In genomic region chr16:33917390-33917789, GRCm38 (mm10) we compare ENCODE assay signal across 8 mouse cellular contexts. TPM values are rescaled to one million over a fixed set of nuclear protein-coding genes. Genes with fewer than 3 reads are reported as not detected.
DNase-seq lines count a peak whose midpoint lies in the region; ATAC-seq and TF ChIP-seq lines count a peak whose summit lies in the region.

No protein-coding gene starts in this region.

- peak overlapping the region; percentile 37; the same call in 1 of the 2 replicates for H3K9ac ChIP-seq in heart, embryonic 13.5 days
- no peak overlapping the region for H3K9ac ChIP-seq in midbrain, embryonic 11.5 days (ENCODE audit: low read length)
- H3K9ac ChIP-seq in midbrain, postnatal 0 days (replicated peaks; ENCODE audit: low read length, poor library complexity, severe bottlenecking): no peak overlapping the region
- no peak overlapping the region for H3K9ac ChIP-seq in hindbrain, postnatal 0 days (replicated peaks; ENCODE audit: low read length)
- no peak overlapping the region for H3K9ac ChIP-seq in stomach, embryonic 14.5 days (replicated peaks; ENCODE audit: low read depth, low read length)

- TF ChIP-seq CTCF in midbrain, postnatal 0 days (IDR thresholded peaks at IDR 0.05): no peak
- no peak for TF ChIP-seq CTCF in hindbrain, postnatal 0 days (IDR thresholded peaks at IDR 0.05; ENCODE audit: low read depth)

- no peak overlapping the region for H3K4me3 ChIP-seq in heart, embryonic 13.5 days
- H3K4me3 ChIP-seq in midbrain, embryonic 11.5 days (ENCODE audit: low read depth, low read length): no peak overlapping the region
- H3K4me3 ChIP-seq in midbrain, postnatal 0 days (ENCODE audit: low read depth, low read length): no peak overlapping the region
- no peak overlapping the region for H3K4me3 ChIP-seq in hindbrain, postnatal 0 days (ENCODE audit: low read length)
- no peak overlapping the region for H3K4me3 ChIP-seq in stomach, embryonic 14.5 days (ENCODE audit: low read depth, low read length)

- peaks cover 63% of the 10 kb centered on the region for H3K4me1 ChIP-seq in heart, embryonic 13.5 days
- H3K4me1 ChIP-seq in midbrain, embryonic 11.5 days (ENCODE audit: control insufficient read depth, insufficient read depth, low read length): no peaks in the 10 kb centered on the region
- H3K4me1 ChIP-seq in midbrain, postnatal 0 days (ENCODE audit: insufficient read depth, low read length): no peaks in the 10 kb centered on the region
- 0 out of 2 replicates have a peak, but pooled peaks cover 2% of the 10 kb centered on the region for H3K4me1 ChIP-seq in hindbrain, postnatal 0 days (ENCODE audit: insufficient read depth, low read length)
- H3K4me1 ChIP-seq in stomach, embryonic 14.5 days (ENCODE audit: control insufficient read depth, insufficient read depth, low read length): peaks cover 35% of the 10 kb centered on the region

- H3K4me2 ChIP-seq in heart, embryonic 13.5 days: no peak overlapping the region
- H3K4me2 ChIP-seq in midbrain, embryonic 11.5 days: no peak overlapping the region
- no peak overlapping the region for H3K4me2 ChIP-seq in midbrain, postnatal 0 days (ENCODE audit: low read depth, low read length, poor library complexity, severe bottlenecking)
- no peak overlapping the region for H3K4me2 ChIP-seq in hindbrain, postnatal 0 days (ENCODE audit: low read depth, low read length)
- H3K4me2 ChIP-seq in stomach, embryonic 14.5 days (replicated peaks; ENCODE audit: low read depth, low read length): no peak overlapping the region

- peak overlapping the region; percentile 81 for H3K27ac ChIP-seq in heart, embryonic 13.5 days (replicated peaks)
- H3K27ac ChIP-seq in midbrain, embryonic 11.5 days (ENCODE audit: low read depth, low read length): no peak overlapping the region
- H3K27ac ChIP-seq in midbrain, postnatal 0 days (ENCODE audit: low read depth, low read length): no peak overlapping the region
- H3K27ac ChIP-seq in hindbrain, postnatal 0 days: peak overlapping the region; percentile 57
- peak overlapping the region; percentile 68 for H3K27ac ChIP-seq in stomach, embryonic 14.5 days (ENCODE audit: low read length)

- intact Hi-C loops in heart, postnatal 25 days (cut with DNase I): no loop called here

- H3K9me3 ChIP-seq in heart, embryonic 13.5 days: no peaks in the 10 kb centered on the region
- H3K9me3 ChIP-seq in midbrain, embryonic 11.5 days (ENCODE audit: control insufficient read depth, low read length): no peaks in the 10 kb centered on the region
- no peaks in the 10 kb centered on the region for H3K9me3 ChIP-seq in midbrain, postnatal 0 days (ENCODE audit: low read length)
- no peaks in the 10 kb centered on the region for H3K9me3 ChIP-seq in hindbrain, postnatal 0 days (ENCODE audit: low read length)
- no peaks in the 10 kb centered on the region for H3K9me3 ChIP-seq in stomach, embryonic 14.5 days (ENCODE audit: control insufficient read depth, low read depth, low read length)

- H3K27me3 ChIP-seq in heart, embryonic 13.5 days (replicated peaks): no peaks in the 10 kb centered on the region
- H3K27me3 ChIP-seq in midbrain, embryonic 11.5 days (ENCODE audit: control insufficient read depth, insufficient read depth, low read length): no peaks in the 10 kb centered on the region
- no peaks in the 10 kb centered on the region for H3K27me3 ChIP-seq in midbrain, postnatal 0 days (ENCODE audit: insufficient read depth, low read length)
- H3K27me3 ChIP-seq in hindbrain, postnatal 0 days (ENCODE audit: insufficient read depth, low read length): no peaks in the 10 kb centered on the region
- no peaks in the 10 kb centered on the region for H3K27me3 ChIP-seq in stomach, embryonic 14.5 days (ENCODE audit: control insufficient read depth, insufficient read depth, low read length)

- no peak for DNase-seq in heart, postnatal 25 days (ENCODE audit: low spot score)
- peak; percentile 56 for DNase-seq in midbrain, embryonic 11.5 days (ENCODE audit: low spot score, missing footprints)
- no peak for DNase-seq in midbrain, postnatal 0 days (ENCODE audit: low spot score)
- DNase-seq in hindbrain, postnatal 0 days (ENCODE audit: low spot score): no peak
- DNase-seq in T-cell, adult 2 months (ENCODE audit: low spot score): no peak
- no peak for DNase-seq in left cerebral cortex, adult 18-20 months (ENCODE audit: low spot score in 2 of 2)

- H3K36me3 ChIP-seq in heart, embryonic 13.5 days: peaks cover 37% of the 10 kb centered on the region
- no peaks in the 10 kb centered on the region for H3K36me3 ChIP-seq in midbrain, embryonic 11.5 days (ENCODE audit: control insufficient read depth, insufficient read depth, low read length)
- no peaks in the 10 kb centered on the region for H3K36me3 ChIP-seq in midbrain, postnatal 0 days (ENCODE audit: insufficient read depth, low read length)
- no peaks in the 10 kb centered on the region for H3K36me3 ChIP-seq in hindbrain, postnatal 0 days (ENCODE audit: insufficient read depth, low read length)
- peaks cover 7% of the 10 kb centered on the region; the same call in 1 of the 2 replicates for H3K36me3 ChIP-seq in stomach, embryonic 14.5 days (ENCODE audit: control insufficient read depth, insufficient read depth, low read length)

- WGBS in heart, embryonic 13.5 days: 36% methylated on average over 5 of the region's 5 CpGs
- 79% methylated on average over 5 of the region's 5 CpGs for WGBS in midbrain, embryonic 11.5 days
- WGBS in midbrain, postnatal 0 days: 71% methylated on average over 5 of the region's 5 CpGs
- WGBS in hindbrain, postnatal 0 days: 62% methylated on average over 5 of the region's 5 CpGs
- 53% methylated on average over 5 of the region's 5 CpGs for WGBS in stomach, embryonic 14.5 days

- no peak for ATAC-seq in heart, embryonic 13.5 days (ENCODE audit: extremely low read depth, insufficient number of reproducible peaks, low FRiP score, low TSS enrichment)
- no peak for ATAC-seq in midbrain, embryonic 11.5 days (ENCODE audit: low FRiP score)
- ATAC-seq in midbrain, postnatal 0 days (ENCODE audit: low FRiP score): no peak
- no peak for ATAC-seq in hindbrain, postnatal 0 days
- ATAC-seq in stomach, embryonic 14.5 days (ENCODE audit: insufficient number of reproducible peaks, insufficient read depth, low FRiP score, low read depth): no peak

RNA-seq across cellular contexts. Expression of gene Umps, which starts 49.4 kb away (rescaled TPM):
- polyA plus RNA-seq in heart, embryonic 13.5 days (2015; fragmentation: Nextera tagmentation; extraction: Ambion mirVana): 32.9 and 33.4 TPM in 2 replicates
- 1 to 10 TPM; 9.0 to 9.2 TPM for total RNA-seq in heart, postnatal 25 days (2021)
- polyA plus RNA-seq in midbrain, embryonic 11.5 days (2014; fragmentation: Nextera tagmentation; extraction: Ambion mirVana): 70.8 and 72.9 TPM in 2 replicates
- total RNA-seq in midbrain, postnatal 0 days (2014; rRNA removed): 18.4 and 19.8 TPM in 2 replicates
- polyA plus RNA-seq in midbrain, postnatal 0 days (2015; fragmentation: Nextera tagmentation; extraction: Ambion mirVana): 22.2 and 22.5 TPM in 2 replicates
- total RNA-seq in hindbrain, postnatal 0 days (2014; rRNA removed): 16.7 and 23.6 TPM in 2 replicates
- 23.0 and 23.7 TPM in 2 replicates for polyA plus RNA-seq in hindbrain, postnatal 0 days (2015; fragmentation: Nextera tagmentation; extraction: Ambion mirVana)
- 62.9 and 65.7 TPM in 2 replicates for polyA plus RNA-seq in stomach, embryonic 14.5 days (2014; fragmentation: Nextera tagmentation; extraction: Ambion mirVana)
- total RNA-seq in left cerebral cortex, adult 18-20 months (2021): 10 to 100 TPM; 14.9 to 15.8 TPM

Comparison
In these comparisons a context has a peak if more than half of its experiments do, and no peak if none do; other contexts are left out.
1. H3K27ac ChIP-seq: peak in heart, embryonic 13.5 days (single experiment), hindbrain, postnatal 0 days (single experiment) and stomach, embryonic 14.5 days (single experiment); none in midbrain, embryonic 11.5 days (single experiment) and midbrain, postnatal 0 days (single experiment).